Mouse (Mus musculus) forebrain, embryonic 12.5 days (tissue): ENCODE results near the gene Anpep. TPM values are rescaled to one million over a fixed set of nuclear protein-coding genes. Genes with fewer than 3 reads are reported as not detected.

Experiments
- ATAC-seq: fragments of 200-750 bp; cut with Nextera tagmentation; 2 replicates; pipeline ENCODE4 v1.8.0; 2017; ENCODE audit warnings: moderate TSS enrichment; ENCODE audit not compliant: low FRiP score
- H3K27ac ChIP-seq: fragments of 300-500 bp; sonication (generic); 2 replicates; pipeline ENCODE4 v1.5.1; 2016; ENCODE audit warnings: mild to moderate bottlenecking
- H3K27me3 ChIP-seq: fragments of 300-500 bp; sonication (generic); 2 replicates; pipeline ENCODE4 v1.6.1; 2016; ENCODE audit warnings: mild to moderate bottlenecking
- H3K36me3 ChIP-seq: fragments of 300-500 bp; sonication (generic); replicated peaks from 2 replicates; pipeline ENCODE4 v1.6.1; 2016; ENCODE audit warnings: mild to moderate bottlenecking
- H3K4me1 ChIP-seq: fragments of 300-500 bp; sonication (generic); 2 replicates; pipeline ENCODE4 v1.6.1; 2016
- H3K4me2 ChIP-seq: fragments of 300-500 bp; sonication (generic); 2 replicates; pipeline ENCODE4 v1.6.1; 2016; ENCODE audit warnings: mild to moderate bottlenecking, moderate library complexity
- H3K4me3 ChIP-seq: fragments of 300-500 bp; sonication (generic); replicated peaks from 2 replicates; pipeline ENCODE4 v1.5.1; 2016; ENCODE audit warnings: mild to moderate bottlenecking
- H3K9ac ChIP-seq: fragments of 300-500 bp; sonication (generic); 2 replicates; pipeline ENCODE4 v1.6.1; 2016; ENCODE audit warnings: mild to moderate bottlenecking
- H3K9me3 ChIP-seq: fragments of 300-500 bp; sonication (generic); 2 replicates; pipeline ENCODE4 v1.6.1; 2016
- WGBS: fragments of 180-500 bp; shearing (Covaris S2); methylation state at CpG from one replicate; pipeline ENCODE4 v1.1.7; 2016; 5-methylcytosine and 5-hydroxymethylcytosine counted together
- polyA plus RNA-seq: library from polyadenylated mRNA; unstranded; fragments of >200 nt; fragmentation: Nextera tagmentation; extraction: Ambion mirVana; gene quantifications from 2 replicates; pipeline ENCODE4 v1.2.1, GENCODE M21; 2016

Gene Anpep
- polyA plus RNA-seq, 1 experiment from 2014 or later: 1.9 TPM

- 95% methylated on average over 6 of the region's 6 CpGs for WGBS
- Histone ChIP-seq H3K9me3 (no peaks in the 10 kb centered on the region), H3K27me3 (no peaks in the 10 kb centered on the region), H3K4me2 (no peak overlapping the region), H3K4me1 (no peaks in the 10 kb centered on the region), H3K4me3 (no peak overlapping the region), H3K27ac (no peak overlapping the region), H3K36me3 (peaks cover 56% of the 10 kb centered on the region), H3K9ac (no peak overlapping the region)
- no peak for ATAC-seq
Observed at GRCm38 (mm10) chr7:79881901-79882300, 21.0 kb upstream of the Anpep start.

GRCm38 (mm10) chr7:79880998-79881397, 20.1 kb upstream of the Anpep start:
- no peak overlapping the region for H3K9ac ChIP-seq
- 61% methylated on average over 3 of the region's 3 CpGs for whole genome bisulfite sequencing
- no peaks in the 10 kb centered on the region for H3K9me3 ChIP-seq
- H3K4me3 ChIP-seq: no peak overlapping the region
- H3K27ac ChIP-seq: no peak overlapping the region
- H3K4me2 ChIP-seq: no peak overlapping the region
- ATAC-seq: no peak
- H3K27me3 ChIP-seq: no peaks in the 10 kb centered on the region
- peaks cover 60% of the 10 kb centered on the region for H3K36me3 ChIP-seq
- H3K4me1 ChIP-seq: no peaks in the 10 kb centered on the region

GRCm38 (mm10) chr7:79880033-79880432, 19.2 kb upstream of the Anpep start:
- Histone ChIP-seq H3K4me3 (no peak overlapping the region), H3K36me3 (peaks cover 54% of the 10 kb centered on the region), H3K27ac (no peak overlapping the region), H3K9ac (no peak overlapping the region), H3K4me2 (no peak overlapping the region), H3K9me3 (no peaks in the 10 kb centered on the region), H3K4me1 (no peaks in the 10 kb centered on the region), H3K27me3 (no peaks in the 10 kb centered on the region)
- WGBS: 85% methylated on average over 6 of the region's 6 CpGs
- ATAC-seq: no peak

GRCm38 (mm10) chr7:79878455-79879025, 17.7 kb upstream of the Anpep start:
- Histone ChIP-seq H3K4me1 (no peaks in the 10 kb centered on the region), H3K4me3 (no peak overlapping the region), H3K27ac (no peak overlapping the region), H3K27me3 (no peaks in the 10 kb centered on the region), H3K36me3 (peaks cover 49% of the 10 kb centered on the region), H3K9ac (no peak overlapping the region), H3K9me3 (no peaks in the 10 kb centered on the region), H3K4me2 (no peak overlapping the region)
- ATAC-seq: no peak
- 64% methylated on average over 2 of the region's 2 CpGs for WGBS

GRCm38 (mm10) chr7:79873407-79873806, 12.5 kb upstream of the Anpep start:
- H3K36me3 ChIP-seq: 0 out of 2 replicates have a peak, but pooled peaks cover 8% of the 10 kb centered on the region
- WGBS: 87% methylated on average over 6 of the region's 6 CpGs
- H3K9me3 ChIP-seq: no peaks in the 10 kb centered on the region
- no peak overlapping the region for H3K4me2 ChIP-seq
- no peak overlapping the region for H3K9ac ChIP-seq
- H3K4me3 ChIP-seq: no peak overlapping the region
- H3K4me1 ChIP-seq: peaks cover 6% of the 10 kb centered on the region; the same call in 1 of the 2 replicates
- no peak overlapping the region for H3K27ac ChIP-seq
- H3K27me3 ChIP-seq: no peaks in the 10 kb centered on the region
- ATAC-seq: no peak

GRCm38 (mm10) chr7:79871797-79872345, 11.0 kb upstream of the Anpep start:
- H3K9me3 ChIP-seq: no peaks in the 10 kb centered on the region
- no peak overlapping the region for H3K4me3 ChIP-seq
- no peak overlapping the region for H3K9ac ChIP-seq
- H3K27me3 ChIP-seq: no peaks in the 10 kb centered on the region
- ATAC-seq: no peak
- H3K36me3 ChIP-seq: 0 out of 2 replicates have a peak, but pooled peaks cover 4% of the 10 kb centered on the region
- 88% methylated on average over 6 of the region's 6 CpGs for WGBS
- H3K4me1 ChIP-seq: peaks cover 7% of the 10 kb centered on the region
- H3K4me2 ChIP-seq: no peak overlapping the region
- H3K27ac ChIP-seq: no peak overlapping the region

GRCm38 (mm10) chr7:79869072-79869719, 8.3 kb upstream of the Anpep start:
- no peak overlapping the region for H3K4me3 ChIP-seq
- H3K9ac ChIP-seq: no peak overlapping the region
- H3K4me1 ChIP-seq: peaks cover 11% of the 10 kb centered on the region
- no peak overlapping the region for H3K4me2 ChIP-seq
- H3K36me3 ChIP-seq: no peaks in the 10 kb centered on the region
- 59% methylated on average over 6 of the region's 6 CpGs for WGBS
- H3K9me3 ChIP-seq: no peaks in the 10 kb centered on the region
- no peak overlapping the region for H3K27ac ChIP-seq
- H3K27me3 ChIP-seq: no peaks in the 10 kb centered on the region
- ATAC-seq: no peak

GRCm38 (mm10) chr7:79868475-79868874, 7.6 kb upstream of the Anpep start:
- Histone ChIP-seq H3K4me3 (no peak overlapping the region), H3K27me3 (no peaks in the 10 kb centered on the region), H3K36me3 (no peaks in the 10 kb centered on the region), H3K4me2 (no peak overlapping the region), H3K4me1 (peaks cover 11% of the 10 kb centered on the region), H3K9ac (no peak overlapping the region), H3K27ac (no peak overlapping the region), H3K9me3 (no peaks in the 10 kb centered on the region)
- 87% methylated on average over 7 of the region's 7 CpGs for WGBS
- ATAC-seq: no peak

- Histone ChIP-seq H3K9ac (no peak overlapping the region), H3K4me1 (peaks cover 11% of the 10 kb centered on the region), H3K9me3 (no peaks in the 10 kb centered on the region), H3K27ac (no peak overlapping the region), H3K27me3 (no peaks in the 10 kb centered on the region), H3K4me3 (no peak overlapping the region), H3K36me3 (no peaks in the 10 kb centered on the region), H3K4me2 (no peak overlapping the region)
- ATAC-seq: no peak
- 83% methylated on average over 13 of the region's 13 CpGs for WGBS
Observed at GRCm38 (mm10) chr7:79867861-79868260, 7.0 kb upstream of the Anpep start.

- H3K4me1 ChIP-seq: peaks cover 11% of the 10 kb centered on the region
- no peak; the same call in 1 of the 2 replicates for ATAC-seq
- no peak overlapping the region for H3K27ac ChIP-seq
- no peaks in the 10 kb centered on the region for H3K36me3 ChIP-seq
- H3K4me3 ChIP-seq: no peak overlapping the region
- H3K27me3 ChIP-seq: no peaks in the 10 kb centered on the region
- H3K9me3 ChIP-seq: no peaks in the 10 kb centered on the region
- no peak overlapping the region for H3K4me2 ChIP-seq
- 62% methylated on average over 3 of the region's 3 CpGs for WGBS
- no peak overlapping the region for H3K9ac ChIP-seq
Observed at GRCm38 (mm10) chr7:79866294-79867000, 5.6 kb upstream of the Anpep start.

GRCm38 (mm10) chr7:79861794-79862193, 935 bp upstream of the Anpep start:
- Histone ChIP-seq H3K4me2 (no peak overlapping the region), H3K9me3 (no peaks in the 10 kb centered on the region), H3K9ac (no peak overlapping the region), H3K4me3 (no peak overlapping the region), H3K27me3 (no peaks in the 10 kb centered on the region), H3K36me3 (no peaks in the 10 kb centered on the region), H3K4me1 (peaks cover 4% of the 10 kb centered on the region), H3K27ac (no peak overlapping the region)
- no peak for ATAC-seq
- WGBS: 88% methylated on average over 8 of the region's 8 CpGs

GRCm38 (mm10) chr7:79858956-79859630, 1.8 kb downstream of the Anpep start:
- H3K4me3 ChIP-seq: no peak overlapping the region
- ATAC-seq: no peak
- 83% methylated on average over 9 of the region's 9 CpGs for WGBS
- H3K27ac ChIP-seq: no peak overlapping the region
- H3K4me2 ChIP-seq: no peak overlapping the region
- H3K4me1 ChIP-seq: no peaks in the 10 kb centered on the region
- H3K27me3 ChIP-seq: no peaks in the 10 kb centered on the region
- H3K36me3 ChIP-seq: no peaks in the 10 kb centered on the region
- no peaks in the 10 kb centered on the region for H3K9me3 ChIP-seq
- H3K9ac ChIP-seq: no peak overlapping the region
